Mouse (Mus musculus) lung, postnatal 10 days (tissue): ENCODE measurements around the gene Gm45716.
"Not testable (repeated sequence)": the region's sequence is repeated elsewhere in the genome, so short reads cannot be mapped to it uniquely, and the experiment has no call there.

Source experiments
- DNase-seq: peaks from one replicate; pipeline ENCODE4 v3.0.0; 2021

The Gm45716 gene

GRCm38 (mm10) chr11:90251923-90252322, 64.4 kb downstream of the Gm45716 start:
- DNase-seq = no peak

GRCm38 (mm10) chr11:90252366-90252765, 64.9 kb downstream of the Gm45716 start:
- DNase-seq = peak; percentile 31

GRCm38 (mm10) chr11:90254536-90254935, 67.1 kb downstream of the Gm45716 start:
- DNase-seq = no peak

- DNase-seq = no peak
Measured at GRCm38 (mm10) chr11:90255687-90256086, 68.2 kb downstream of the Gm45716 start.

- DNase-seq = no peak
Measured at GRCm38 (mm10) chr11:90256833-90257525, 69.5 kb downstream of the Gm45716 start.

GRCm38 (mm10) chr11:90258321-90258927, 70.9 kb downstream of the Gm45716 start:
- DNase-seq = no peak

GRCm38 (mm10) chr11:90259071-90259470, 71.6 kb downstream of the Gm45716 start:
- DNase-seq = peak; percentile 65

GRCm38 (mm10) chr11:90259826-90260225, 72.3 kb downstream of the Gm45716 start:
- no peak for DNase-seq

- DNase-seq = no peak
Measured at GRCm38 (mm10) chr11:90264180-90264579, 76.7 kb downstream of the Gm45716 start.

- DNase-seq = no peak
Measured at GRCm38 (mm10) chr11:90265581-90265980, 78.1 kb downstream of the Gm45716 start.

- no peak for DNase-seq
Measured at GRCm38 (mm10) chr11:90268934-90269333, 81.5 kb downstream of the Gm45716 start.

GRCm38 (mm10) chr11:90269398-90270123, 82.1 kb downstream of the Gm45716 start:
- DNase-seq = no peak

GRCm38 (mm10) chr11:90270132-90270877, 82.8 kb downstream of the Gm45716 start:
- DNase-seq = no peak

- DNase-seq = no peak
Measured at GRCm38 (mm10) chr11:90274187-90274586, 86.7 kb downstream of the Gm45716 start.

GRCm38 (mm10) chr11:90275663-90276062, 88.2 kb downstream of the Gm45716 start:
- DNase-seq = peak; percentile 35

- no peak for DNase-seq
Measured at GRCm38 (mm10) chr11:90276150-90276549, 88.7 kb downstream of the Gm45716 start.

GRCm38 (mm10) chr11:90276561-90276960, 89.1 kb downstream of the Gm45716 start:
- no peak for DNase-seq

GRCm38 (mm10) chr11:90280069-90280468, 92.6 kb downstream of the Gm45716 start:
- no peak for DNase-seq

- not testable (repeated sequence) for DNase-seq
Measured at GRCm38 (mm10) chr11:90281943-90282342, 94.5 kb downstream of the Gm45716 start.

GRCm38 (mm10) chr11:90283159-90283558, 95.7 kb downstream of the Gm45716 start:
- DNase-seq = no peak

- DNase-seq = no peak
Measured at GRCm38 (mm10) chr11:90283601-90284000, 96.1 kb downstream of the Gm45716 start.

- no peak for DNase-seq
Measured at GRCm38 (mm10) chr11:90284079-90284478, 96.6 kb downstream of the Gm45716 start.

- DNase-seq = no peak
Measured at GRCm38 (mm10) chr11:90284623-90285022, 97.1 kb downstream of the Gm45716 start.
